In genomic region chr10:99384851-99385250, GRCm38 (mm10) we compare ENCODE assay signal across 21 mouse cellular contexts.
"Had no signal": no experiment of that assay in that cellular context is flagged by ENCODE, and none has a peak within 500 bp of the region (broad histone marks: within the 10 kb centered on the region; RNA-seq: fewer than 3 reads in every experiment).

No protein-coding gene starts in this region.

- H3K36me3 ChIP-seq: limb, embryonic 10.5 days; limb, embryonic 13.5 days; liver, embryonic 13.5 days; midbrain, embryonic 12.5 days; midbrain, embryonic 15.5 days; neural tube, embryonic 13.5 days; stomach, embryonic 15.5 days had no signal

- ATAC-seq: lung, postnatal 0 days; midbrain, embryonic 15.5 days had no signal

- H3K4me1 ChIP-seq: liver, embryonic 13.5 days; midbrain, embryonic 12.5 days; midbrain, embryonic 15.5 days; neural tube, embryonic 13.5 days; stomach, embryonic 15.5 days had no signal

- DNase-seq: kidney, adult 9 months; kidney, postnatal 25 days; layer of hippocampus, adult 9-11 months; liver; liver, embryonic 13.5 days; lung, embryonic 14.5 days; retina, postnatal 1 day; right cerebral cortex, postnatal 25 days; spleen, adult 18-20 months; thymus, postnatal 25 days had no signal

- H3K4me2 ChIP-seq: limb, embryonic 13.5 days; liver, embryonic 13.5 days; lung, embryonic 14.5 days; midbrain, embryonic 12.5 days; midbrain, embryonic 15.5 days; neural tube, embryonic 13.5 days; stomach, embryonic 15.5 days had no signal

- H3K27ac ChIP-seq: kidney, postnatal 0 days; layer of hippocampus, adult 2 months; limb, embryonic 13.5 days; liver, embryonic 13.5 days; macrophage; midbrain, embryonic 12.5 days; midbrain, embryonic 15.5 days; neural tube, embryonic 13.5 days; stomach, embryonic 15.5 days had no signal

- H3K4me3 ChIP-seq: layer of hippocampus, adult 2 months; limb, embryonic 10.5 days; limb, embryonic 13.5 days; liver, embryonic 13.5 days; midbrain, embryonic 12.5 days; midbrain, embryonic 15.5 days; myocyte; neural tube, embryonic 13.5 days; stomach, embryonic 15.5 days had no signal

- H3K27me3 ChIP-seq: liver, embryonic 13.5 days; midbrain, embryonic 12.5 days; midbrain, embryonic 15.5 days; neural tube, embryonic 13.5 days; stomach, embryonic 15.5 days had no signal

- H3K9ac ChIP-seq: limb, embryonic 13.5 days; liver, embryonic 13.5 days; lung, embryonic 14.5 days; midbrain, embryonic 12.5 days; midbrain, embryonic 15.5 days; neural tube, embryonic 13.5 days; stomach, embryonic 15.5 days had no signal

- H3K9me3 ChIP-seq: limb, embryonic 10.5 days; limb, embryonic 13.5 days; liver, embryonic 13.5 days; midbrain, embryonic 12.5 days; midbrain, embryonic 15.5 days; neural tube, embryonic 13.5 days; stomach, embryonic 15.5 days had no signal
